Mouse (Mus musculus): ENCODE measurements around the gene Nfatc2. TPM values are rescaled to one million over a fixed set of nuclear protein-coding genes. Genes with fewer than 3 reads are reported as not detected.

The Nfatc2 gene
- polyA plus RNA-seq, 1 experiment from 2014 or later, result 1.9 TPM

- Histone ChIP-seq H3K4me1 (peaks cover 10% of the 10 kb centered on the region), H3K36me3 (no peaks in the 10 kb centered on the region), H3K27me3 (no peaks in the 10 kb centered on the region), H3K4me3 (no peak overlapping the region), H3K9ac (replicated peaks) (no peak overlapping the region), H3K9me3 (no peaks in the 10 kb centered on the region), H3K27ac (replicated peaks) (no peak overlapping the region), H3K4me2 (replicated peaks) (no peak overlapping the region)
- 37% methylated on average over 13 of the region's 13 CpGs for WGBS
- no peak; the same call in 1 of the 2 replicates for ATAC-seq (replicated peaks)
Measured at GRCm38 (mm10) chr2:168544102-168544501, 57.4 kb downstream of the Nfatc2 start.

- Histone ChIP-seq H3K9ac (replicated peaks) (no peak overlapping the region), H3K27ac (replicated peaks) (no peak overlapping the region), H3K4me2 (replicated peaks) (no peak overlapping the region), H3K27me3 (no peaks in the 10 kb centered on the region), H3K36me3 (no peaks in the 10 kb centered on the region), H3K4me3 (no peak overlapping the region), H3K9me3 (no peaks in the 10 kb centered on the region), H3K4me1 (peaks cover 10% of the 10 kb centered on the region)
- ATAC-seq (replicated peaks), result no peak
- 70% methylated on average over 3 of the region's 3 CpGs for WGBS
Measured at GRCm38 (mm10) chr2:168543026-168543425, 58.4 kb downstream of the Nfatc2 start.

- H3K36me3 ChIP-seq, result no peaks in the 10 kb centered on the region
- H3K9ac ChIP-seq (replicated peaks), result no peak overlapping the region
- H3K4me3 ChIP-seq, result no peak overlapping the region
- H3K27me3 ChIP-seq, result no peaks in the 10 kb centered on the region
- no peak overlapping the region for H3K4me2 ChIP-seq (replicated peaks)
- peaks cover 10% of the 10 kb centered on the region for H3K4me1 ChIP-seq
- no peak overlapping the region for H3K27ac ChIP-seq (replicated peaks)
- no peaks in the 10 kb centered on the region for H3K9me3 ChIP-seq
- ATAC-seq (replicated peaks), result no peak
- 83% methylated on average over 7 of the region's 7 CpGs for WGBS
Measured at GRCm38 (mm10) chr2:168541223-168541622, 60.2 kb downstream of the Nfatc2 start.

- Histone ChIP-seq H3K4me3 (no peak overlapping the region), H3K9me3 (no peaks in the 10 kb centered on the region), H3K4me1 (peaks cover 9% of the 10 kb centered on the region), H3K36me3 (no peaks in the 10 kb centered on the region), H3K4me2 (replicated peaks) (no peak overlapping the region), H3K27me3 (no peaks in the 10 kb centered on the region), H3K27ac (replicated peaks) (no peak overlapping the region), H3K9ac (replicated peaks) (no peak overlapping the region)
- ATAC-seq (replicated peaks), result no peak
- 73% methylated on average over 15 of the region's 15 CpGs for WGBS
Measured at GRCm38 (mm10) chr2:168539594-168540222, 61.7 kb downstream of the Nfatc2 start.

- Histone ChIP-seq H3K27ac (replicated peaks) (no peak overlapping the region), H3K4me3 (no peak overlapping the region), H3K9me3 (no peaks in the 10 kb centered on the region), H3K27me3 (no peaks in the 10 kb centered on the region), H3K4me2 (replicated peaks) (no peak overlapping the region), H3K9ac (replicated peaks) (no peak overlapping the region), H3K36me3 (no peaks in the 10 kb centered on the region), H3K4me1 (peaks cover 3% of the 10 kb centered on the region)
- no peak for ATAC-seq (replicated peaks)
- WGBS, result 93% methylated on average over 6 of the region's 6 CpGs
Measured at GRCm38 (mm10) chr2:168539026-168539425, 62.4 kb downstream of the Nfatc2 start.

- no peaks in the 10 kb centered on the region for H3K27me3 ChIP-seq
- no peak overlapping the region for H3K4me3 ChIP-seq
- no peak overlapping the region for H3K4me2 ChIP-seq (replicated peaks)
- H3K27ac ChIP-seq (replicated peaks), result no peak overlapping the region
- H3K9me3 ChIP-seq, result no peaks in the 10 kb centered on the region
- H3K9ac ChIP-seq (replicated peaks), result no peak overlapping the region
- no peak for ATAC-seq (replicated peaks)
- H3K4me1 ChIP-seq, result no peaks in the 10 kb centered on the region
- 69% methylated on average over 15 of the region's 15 CpGs for WGBS
- H3K36me3 ChIP-seq, result no peaks in the 10 kb centered on the region
Measured at GRCm38 (mm10) chr2:168532061-168532833, 69.2 kb downstream of the Nfatc2 start.

- no peak for ATAC-seq (replicated peaks)
- Histone ChIP-seq H3K36me3 (no peaks in the 10 kb centered on the region), H3K4me1 (peaks cover 18% of the 10 kb centered on the region), H3K27ac (replicated peaks) (no peak overlapping the region), H3K4me2 (replicated peaks) (no peak overlapping the region), H3K9me3 (no peaks in the 10 kb centered on the region), H3K4me3 (no peak overlapping the region), H3K9ac (replicated peaks) (no peak overlapping the region), H3K27me3 (no peaks in the 10 kb centered on the region)
- WGBS, result 79% methylated on average over 8 of the region's 8 CpGs
Measured at GRCm38 (mm10) chr2:168528551-168528950, 72.9 kb downstream of the Nfatc2 start.

- no peak for ATAC-seq (replicated peaks)
- Histone ChIP-seq H3K4me1 (peaks cover 18% of the 10 kb centered on the region), H3K4me3 (no peak overlapping the region), H3K9me3 (no peaks in the 10 kb centered on the region), H3K9ac (replicated peaks) (no peak overlapping the region), H3K27me3 (no peaks in the 10 kb centered on the region), H3K4me2 (replicated peaks) (no peak overlapping the region), H3K27ac (replicated peaks) (no peak overlapping the region), H3K36me3 (no peaks in the 10 kb centered on the region)
- 80% methylated on average over 10 of the region's 10 CpGs for WGBS
Measured at GRCm38 (mm10) chr2:168527430-168527792, 74.0 kb downstream of the Nfatc2 start.

- Histone ChIP-seq H3K36me3 (no peaks in the 10 kb centered on the region), H3K4me1 (peaks cover 18% of the 10 kb centered on the region)
- 78% methylated on average over 18 of the region's 18 CpGs for WGBS
Measured at GRCm38 (mm10) chr2:168526547-168527429, 74.7 kb downstream of the Nfatc2 start.

GRCm38 (mm10) chr2:168525391-168526154 lies 75.9 kb downstream of the Nfatc2 start:
- H3K9me3 ChIP-seq, result no peaks in the 10 kb centered on the region
- WGBS, result 5% methylated on average over 17 of the region's 17 CpGs
- no peaks in the 10 kb centered on the region for H3K27me3 ChIP-seq
- H3K27ac ChIP-seq (replicated peaks), result peak overlapping the region; percentile 25
- H3K9ac ChIP-seq (replicated peaks), result 0 out of 2 replicates have a peak overlapping the region, but pooled peaks have one; percentile 1
- H3K4me2 ChIP-seq (replicated peaks), result peak overlapping the region; percentile 41
- ATAC-seq (replicated peaks), result peak; percentile 62
- no peaks in the 10 kb centered on the region for H3K36me3 ChIP-seq
- H3K4me3 ChIP-seq, result peak overlapping the region; percentile 22
- H3K4me1 ChIP-seq, result peaks cover 18% of the 10 kb centered on the region

More at GRCm38 (mm10) chr2:168526547-168527429, 74.7 kb downstream of the Nfatc2 start:
- H3K9me3 ChIP-seq, result no peaks in the 10 kb centered on the region
- H3K4me3 ChIP-seq, result no peak overlapping the region
- H3K27me3 ChIP-seq, result no peaks in the 10 kb centered on the region
- H3K4me2 ChIP-seq (replicated peaks), result no peak overlapping the region
- ATAC-seq (replicated peaks), result no peak
- H3K27ac ChIP-seq (replicated peaks), result no peak overlapping the region
- no peak overlapping the region for H3K9ac ChIP-seq (replicated peaks)

GRCm38 (mm10) chr2:168524905-168525381 lies 76.5 kb downstream of the Nfatc2 start:
- Histone ChIP-seq H3K27ac (replicated peaks) (peak overlapping the region; percentile 25), H3K4me3 (peak overlapping the region; percentile 22), H3K36me3 (no peaks in the 10 kb centered on the region), H3K4me1 (peaks cover 18% of the 10 kb centered on the region), H3K9me3 (no peaks in the 10 kb centered on the region), H3K27me3 (no peaks in the 10 kb centered on the region), H3K4me2 (replicated peaks) (peak overlapping the region; percentile 41), H3K9ac (replicated peaks) (no peak overlapping the region)
- peak; percentile 88 for ATAC-seq (replicated peaks)
- under 1% methylated on average over 13 of the region's 13 CpGs for WGBS

Measured in forebrain, embryonic 15.5 days (tissue).